Mouse (Mus musculus) urinary bladder, adult 18-20 months (tissue): ENCODE measurements around the gene Jpt1.
"Not testable (repeated sequence)": the region's sequence is repeated elsewhere in the genome, so short reads cannot be mapped to it uniquely, and the experiment has no call there.

Source experiments
- DNase-seq, 2 experiments: peaks; one replicate each; pipeline ENCODE4 v3.0.0; 2022; ENCODE audit warnings: low spot score in 2 of 2, mixed read lengths in 2 of 2

The Jpt1 gene

GRCm38 (mm10) chr11:115475758-115476237 is 38.4 kb downstream of the Jpt1 start:
- DNase-seq = no peak

- DNase-seq = peak; percentile 94 to 95
Measured at GRCm38 (mm10) chr11:115475025-115475757, 39.0 kb downstream of the Jpt1 start, which contains the start of gene Armc7. Armc7 (plus strand) TSS chr11:115475667.

GRCm38 (mm10) chr11:115473626-115474275 is 40.4 kb downstream of the Jpt1 start:
- DNase-seq = peak; percentile 87 to 96

GRCm38 (mm10) chr11:115472183-115472582 is 42.0 kb downstream of the Jpt1 start:
- DNase-seq = no peak

GRCm38 (mm10) chr11:115467217-115467618 is 47.0 kb downstream of the Jpt1 start:
- no peak for DNase-seq

GRCm38 (mm10) chr11:115464851-115465250 is 49.3 kb downstream of the Jpt1 start:
- no peak for DNase-seq

- no peak for DNase-seq
Measured at GRCm38 (mm10) chr11:115463397-115463796, 50.8 kb downstream of the Jpt1 start.

GRCm38 (mm10) chr11:115462243-115462891 is 51.8 kb downstream of the Jpt1 start, which contains the start of gene Slc16a5:
Slc16a5 (plus strand) TSS chr11:115462474.
- DNase-seq = no peak

GRCm38 (mm10) chr11:115461846-115462242 is 52.3 kb downstream of the Jpt1 start:
- DNase-seq = no peak

- DNase-seq = no peak
Measured at GRCm38 (mm10) chr11:115460976-115461375, 53.2 kb downstream of the Jpt1 start.

GRCm38 (mm10) chr11:115457405-115457804 is 56.8 kb downstream of the Jpt1 start:
- DNase-seq = no peak

- no peak for DNase-seq
Measured at GRCm38 (mm10) chr11:115456182-115456581, 58.0 kb downstream of the Jpt1 start.

- DNase-seq = no peak
Measured at GRCm38 (mm10) chr11:115455619-115456018, 58.6 kb downstream of the Jpt1 start.

GRCm38 (mm10) chr11:115454822-115455221 is 59.4 kb downstream of the Jpt1 start:
- DNase-seq = not testable (repeated sequence)

GRCm38 (mm10) chr11:115453306-115453705 is 60.9 kb downstream of the Jpt1 start:
- DNase-seq = no peak

- no peak for DNase-seq
Measured at GRCm38 (mm10) chr11:115452281-115452860, 61.8 kb downstream of the Jpt1 start.

GRCm38 (mm10) chr11:115451781-115452241 is 62.4 kb downstream of the Jpt1 start:
- no peak for DNase-seq

GRCm38 (mm10) chr11:115450176-115450575 is 64.0 kb downstream of the Jpt1 start:
- no peak for DNase-seq

- no peak for DNase-seq
Measured at GRCm38 (mm10) chr11:115448998-115449397, 65.2 kb downstream of the Jpt1 start.

- DNase-seq = no peak
Measured at GRCm38 (mm10) chr11:115448075-115448474, 66.1 kb downstream of the Jpt1 start.
